Mouse (Mus musculus): ENCODE results near the gene Cbl.

GRCm38 (mm10) chr9:44130581-44131275 lies 103.1 kb downstream of the Cbl start:
- TF ChIP-seq CTCF (IDR thresholded peaks at IDR 0.05; ENCODE audit: low read depth, low read length) = no peak
- TF ChIP-seq GATA1 (IDR thresholded peaks at IDR 0.05; ENCODE audit: borderline replicate concordance, low read length) = no peak
- no peak for TF ChIP-seq GATA2 (IDR thresholded peaks at IDR 0.05; ENCODE audit: borderline replicate concordance, low read depth, low read length)
